Mouse (Mus musculus): ENCODE measurements around the gene Ciz1. TPM values are rescaled to one million over a fixed set of nuclear protein-coding genes. Genes with fewer than 3 reads are reported as not detected.

The Ciz1 gene
- polyA plus RNA-seq, 1 experiment, result 120 TPM

DNA sequence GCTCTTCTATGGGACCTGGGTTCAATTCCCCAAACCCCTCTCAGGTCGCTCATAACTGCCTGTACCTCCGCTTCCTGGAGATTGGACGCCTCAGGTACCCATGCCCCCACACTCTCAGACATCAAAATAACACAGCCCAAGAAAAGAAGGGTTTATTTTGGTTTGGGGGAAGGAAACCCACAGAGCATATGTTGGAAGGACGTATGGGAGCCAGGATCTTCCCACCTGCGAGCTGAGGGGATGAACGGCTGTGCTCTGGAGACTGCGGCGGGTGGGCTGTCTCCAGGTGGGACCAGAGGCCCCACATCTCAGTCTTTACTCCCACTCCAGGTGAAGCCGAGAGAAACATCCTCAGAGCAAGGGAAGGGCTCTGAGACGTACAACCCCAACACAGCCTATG is 24.8 kb downstream of the Ciz1 start:
- no peak for DNase-seq (ENCODE audit: low spot score)

- no peak for DNase-seq (ENCODE audit: low spot score)
These were observed 27.9 kb downstream of the Ciz1 start for GRCm38 (mm10) chr2:32380001-32380500.

- no peak for DNase-seq (ENCODE audit: low spot score)
These were observed 29.1 kb downstream of the Ciz1 start for GRCm38 (mm10) chr2:32381141-32381774.

DNA sequence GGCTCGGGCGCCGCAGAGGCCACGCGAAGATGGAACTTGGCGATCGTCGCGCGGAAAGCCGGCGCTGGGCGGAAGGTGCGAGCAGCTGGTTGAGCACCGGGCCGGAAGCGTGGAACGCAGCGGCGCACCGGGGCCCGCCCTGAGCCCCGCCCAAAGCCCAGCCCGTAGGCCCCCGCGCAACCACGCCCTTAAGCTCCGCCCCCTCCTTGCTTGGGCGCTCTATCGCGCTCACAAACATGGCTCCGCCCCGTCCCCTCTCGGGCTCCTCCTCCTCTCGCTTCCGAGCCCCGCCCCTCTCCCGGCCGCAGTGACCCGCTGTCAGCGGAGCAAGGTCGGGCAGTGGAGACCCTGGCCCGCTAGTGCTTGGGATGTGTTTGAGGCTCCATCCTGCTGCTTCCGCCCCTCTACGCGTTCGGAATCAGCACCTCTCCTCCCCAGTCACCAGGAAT is 29.7 kb downstream of the Ciz1 start, which contains the start of gene 1110008P14Rik:
Gene 1110008P14Rik (minus strand): TSS at position 164 of the 449 bp plus-strand sequence.
- DNase-seq (ENCODE audit: low spot score), result peak; percentile 85

- DNase-seq (ENCODE audit: low spot score), result no peak
These were observed 30.6 kb downstream of the Ciz1 start for GRCm38 (mm10) chr2:32382689-32383088.

DNA sequence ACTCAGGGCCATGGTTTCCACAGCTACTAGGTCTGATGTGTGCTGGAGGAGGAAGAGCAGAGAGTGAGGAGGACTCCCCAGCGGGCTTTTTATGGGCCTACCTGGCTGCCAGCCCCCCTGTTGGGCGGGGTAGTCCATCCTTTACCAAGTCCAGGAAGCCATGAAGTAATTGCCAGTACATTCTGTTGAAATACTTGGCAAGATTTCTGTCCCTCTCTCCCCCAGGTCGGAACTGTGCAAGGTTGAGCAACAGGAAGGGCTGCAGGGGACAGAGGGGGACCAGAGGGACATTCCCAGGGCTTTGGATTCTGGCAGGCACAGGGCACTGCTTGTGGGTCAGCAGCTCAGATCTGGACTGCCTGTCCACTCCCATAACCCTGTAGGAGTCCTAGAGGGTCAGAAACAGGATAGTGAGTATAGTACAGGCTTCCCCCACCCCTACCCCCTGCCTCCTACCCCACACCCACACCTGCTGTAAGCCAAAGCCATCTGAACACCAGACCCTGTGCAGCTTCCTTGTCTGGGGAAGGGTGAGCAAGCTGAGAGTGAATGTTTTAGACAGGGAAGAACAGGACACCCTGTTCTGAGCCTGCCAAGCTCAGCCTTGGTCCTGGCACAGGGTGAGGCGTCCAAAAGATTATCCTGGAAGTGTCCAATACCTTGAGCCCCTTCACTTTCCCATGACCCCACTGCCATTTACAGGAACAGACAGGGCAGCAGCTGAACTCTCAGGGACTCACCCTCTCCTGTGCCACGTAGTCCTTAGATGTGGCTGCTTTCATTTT is 35.8 kb downstream of the Ciz1 start, which contains the start of gene Lcn2:
Gene Lcn2 (minus strand): TSS at position 547 of the 785 bp plus-strand sequence.
- no peak for DNase-seq (ENCODE audit: low spot score)

GRCm38 (mm10) chr2:32389157-32389556 is 37.0 kb downstream of the Ciz1 start:
- no peak for DNase-seq (ENCODE audit: low spot score)

DNA sequence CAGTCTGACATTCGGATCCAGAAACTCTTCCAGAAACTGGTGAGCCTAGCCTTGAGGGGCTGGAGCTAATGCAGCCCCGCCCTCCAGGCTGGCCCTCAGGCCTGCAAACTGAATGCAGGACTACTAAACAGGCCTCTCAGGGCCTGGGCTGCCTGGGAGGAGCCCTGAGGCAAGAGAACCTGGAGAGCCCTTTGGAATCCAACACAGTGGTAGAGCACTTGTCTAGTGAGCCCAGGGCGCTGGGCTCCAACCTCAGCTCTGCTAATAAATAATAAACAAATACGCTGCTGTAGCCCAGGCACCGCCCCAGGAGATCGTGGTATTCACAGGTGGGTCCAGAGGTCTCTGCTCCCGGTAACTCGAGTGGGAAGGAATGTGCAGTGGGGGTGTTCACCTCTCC is 38.7 kb downstream of the Ciz1 start:
- DNase-seq (ENCODE audit: low spot score), result no peak

- DNase-seq (ENCODE audit: low spot score), result no peak
These were observed 39.9 kb downstream of the Ciz1 start for GRCm38 (mm10) chr2:32392063-32392462.

DNA sequence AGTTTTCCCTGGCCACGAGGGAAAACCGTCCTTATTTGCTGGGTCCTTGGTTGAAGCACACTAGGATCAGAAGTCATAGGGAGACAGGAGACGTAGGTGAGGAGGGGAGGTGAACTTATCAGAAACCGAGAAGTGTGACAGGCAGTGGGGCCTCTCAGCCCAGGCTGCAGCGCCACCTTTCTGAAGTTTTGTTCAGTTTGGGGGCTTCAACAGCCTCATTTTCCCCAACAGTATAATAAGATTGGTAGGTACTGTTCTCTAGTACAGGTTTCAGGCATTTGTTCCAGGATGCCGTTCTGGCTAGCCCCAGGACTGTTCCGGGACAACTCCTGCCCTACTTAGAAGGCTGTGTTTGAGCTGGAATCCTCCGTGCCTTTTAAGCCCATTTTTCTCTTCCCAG is 42.8 kb downstream of the Ciz1 start:
- DNase-seq (ENCODE audit: low spot score), result no peak

DNA sequence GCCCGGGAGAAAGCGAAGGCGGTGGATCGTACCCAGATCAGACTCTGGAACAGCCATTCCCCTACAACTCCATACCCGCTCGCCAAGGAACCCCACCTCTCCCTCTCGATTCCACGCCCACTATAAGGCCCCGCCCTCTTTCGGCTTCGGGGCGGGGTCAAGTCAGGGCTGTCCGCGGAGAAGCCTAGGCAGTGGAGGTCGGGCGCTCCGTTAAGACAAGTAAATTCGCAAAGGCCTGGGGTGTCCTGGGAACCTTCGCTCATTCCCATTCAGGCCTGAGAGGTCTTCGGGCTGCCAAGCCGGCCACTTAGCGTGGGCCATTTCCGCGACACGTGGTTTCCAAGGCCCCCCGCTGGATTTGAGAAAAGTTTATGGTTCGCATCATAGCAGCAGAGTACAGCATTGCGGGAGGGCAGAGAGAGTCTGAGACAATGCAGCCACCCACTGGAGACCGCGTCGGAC is 43.4 kb downstream of the Ciz1 start, which contains the start of gene Ptges2:
Gene Ptges2 (plus strand): TSS at position 413 of the 462 bp plus-strand sequence.
- peak; percentile 81 for DNase-seq (ENCODE audit: low spot score)

DNA sequence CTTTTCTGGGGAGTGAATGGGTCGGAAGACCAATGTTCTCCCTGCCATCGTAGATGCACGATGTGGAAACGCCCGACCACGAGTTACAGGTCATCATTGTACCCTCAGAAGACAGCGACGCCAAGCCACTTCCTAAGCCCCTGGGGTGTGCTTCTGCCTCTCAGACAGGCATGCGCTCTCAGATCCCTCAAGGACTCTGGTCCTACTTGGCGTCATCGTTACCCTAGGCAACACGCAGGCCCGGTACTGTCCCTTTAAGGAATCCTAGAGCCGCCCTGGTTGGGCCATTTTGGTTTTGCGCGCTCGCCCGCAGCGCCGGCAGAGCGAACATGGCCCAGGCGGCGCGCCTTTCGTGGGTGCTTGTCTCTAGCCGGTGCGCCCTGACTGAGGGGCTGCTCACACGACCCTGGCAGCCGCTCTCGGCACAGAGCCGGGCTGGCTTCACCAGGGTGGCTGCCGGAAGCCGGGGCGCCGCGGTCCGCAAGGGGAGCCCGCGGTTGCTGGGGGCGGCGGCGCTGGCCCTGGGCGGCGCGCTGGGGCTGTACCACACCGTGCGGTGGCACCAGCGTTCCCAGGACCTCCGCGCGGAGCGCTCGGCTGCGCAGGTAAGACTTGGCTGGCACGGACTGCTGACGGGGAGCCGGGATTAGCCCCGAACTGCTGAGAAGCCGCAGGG is 44.0 kb downstream of the Ciz1 start:
- DNase-seq (ENCODE audit: low spot score), result peak; percentile 82

- DNase-seq (ENCODE audit: low spot score), result no peak
These were observed 44.6 kb downstream of the Ciz1 start for GRCm38 (mm10) chr2:32396695-32397094.

DNA sequence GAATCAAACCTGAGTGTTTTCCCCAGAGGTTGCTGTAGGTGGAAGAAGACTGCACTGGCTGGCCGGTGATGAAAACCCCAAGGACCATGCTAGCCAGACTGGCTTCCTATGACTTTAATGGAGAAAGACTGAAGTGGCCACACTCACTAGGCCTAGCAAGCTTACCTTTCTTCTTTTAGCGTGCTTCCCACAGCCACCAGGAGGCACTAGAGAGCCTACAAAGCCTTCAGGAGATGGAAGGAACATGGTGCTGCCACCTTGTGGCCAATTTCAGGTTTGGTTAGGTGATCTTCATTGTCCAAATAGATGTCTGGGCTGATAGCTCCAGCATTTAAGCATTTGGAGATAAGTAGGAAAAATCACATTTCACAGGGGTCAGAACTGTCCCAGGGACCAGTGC is 52.5 kb downstream of the Ciz1 start:
- DNase-seq (ENCODE audit: low spot score), result peak; percentile 72

DNA sequence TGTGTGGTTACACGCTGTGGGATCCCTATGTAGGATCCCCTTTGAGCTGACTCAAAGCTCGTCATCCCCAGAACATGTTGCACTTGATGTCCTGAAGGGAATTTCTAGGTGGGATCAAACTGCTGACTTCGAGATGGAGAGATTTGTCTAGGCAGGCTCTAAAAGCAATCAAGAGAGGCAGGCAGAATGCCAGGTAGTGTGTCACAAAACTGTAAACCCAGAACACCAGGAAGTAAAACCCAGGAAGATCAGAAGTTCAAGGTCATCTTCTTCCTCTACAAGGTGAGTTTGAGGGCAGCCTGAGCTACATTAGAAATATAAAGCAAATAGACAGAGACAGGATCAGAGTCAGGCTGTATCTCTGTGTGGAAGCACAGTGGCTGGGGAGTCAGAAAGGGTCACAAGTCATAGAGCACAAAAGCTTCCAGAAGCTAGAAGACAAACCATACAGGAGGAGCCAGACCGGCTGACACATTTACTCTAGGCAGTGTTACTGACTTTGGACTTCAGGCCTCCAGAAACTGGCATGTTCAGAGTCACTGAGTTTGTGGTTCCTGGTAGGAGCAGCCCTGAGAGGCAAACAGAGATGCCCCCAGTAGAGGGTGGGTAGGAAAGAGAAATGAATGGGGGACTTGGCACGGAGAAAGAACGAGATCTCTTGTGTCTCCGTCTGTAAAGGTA is 55.2 kb downstream of the Ciz1 start:
- no peak for DNase-seq (ENCODE audit: low spot score)

GRCm38 (mm10) chr2:32408429-32409424 is 56.6 kb downstream of the Ciz1 start:
- DNase-seq (ENCODE audit: low spot score), result no peak

GRCm38 (mm10) chr2:32411407-32411806 is 59.3 kb downstream of the Ciz1 start:
- no peak for DNase-seq (ENCODE audit: low spot score)

DNA sequence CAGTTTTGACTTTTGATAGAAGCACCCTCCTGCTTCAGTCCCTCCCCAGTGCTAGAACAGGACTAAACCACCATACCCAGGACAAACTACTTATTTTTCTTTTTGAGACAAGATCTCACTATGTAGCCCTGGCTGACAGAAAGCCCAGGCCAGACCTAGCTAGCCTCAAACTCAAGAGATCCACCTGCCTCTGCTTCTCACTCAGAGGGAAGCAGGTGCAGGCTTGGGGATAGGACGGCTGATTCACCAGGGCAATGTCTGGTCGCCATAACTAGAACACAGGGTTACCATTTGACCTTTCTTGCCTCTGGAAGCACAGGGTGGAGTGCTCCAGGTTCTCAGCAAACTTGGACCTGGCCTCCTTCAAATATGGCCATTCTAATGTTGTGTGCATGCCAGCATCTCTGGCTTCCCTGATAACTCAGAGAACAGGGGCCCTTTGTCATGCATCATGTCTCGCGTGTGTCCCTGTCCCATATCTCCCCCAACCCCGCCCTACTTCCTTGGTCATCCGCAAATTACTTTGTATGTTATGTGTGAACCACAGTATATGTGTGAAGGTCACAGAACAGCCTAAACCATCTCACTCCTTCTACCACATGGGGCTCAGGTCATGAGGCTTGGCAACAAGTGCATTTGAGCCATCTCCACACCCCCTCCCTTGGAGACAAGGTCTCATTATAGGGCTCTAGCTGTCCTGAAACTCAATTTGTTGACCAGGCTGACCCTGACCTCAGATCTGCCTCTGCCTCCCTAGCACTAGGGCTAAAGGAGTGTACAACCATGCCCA is 60.8 kb downstream of the Ciz1 start:
- DNase-seq (ENCODE audit: low spot score), result no peak

- no peak for DNase-seq (ENCODE audit: low spot score)
These were observed 61.8 kb downstream of the Ciz1 start for GRCm38 (mm10) chr2:32413936-32414335.
